ENCODE assay signal across 33 mouse cellular contexts in the genomic region with DNA sequence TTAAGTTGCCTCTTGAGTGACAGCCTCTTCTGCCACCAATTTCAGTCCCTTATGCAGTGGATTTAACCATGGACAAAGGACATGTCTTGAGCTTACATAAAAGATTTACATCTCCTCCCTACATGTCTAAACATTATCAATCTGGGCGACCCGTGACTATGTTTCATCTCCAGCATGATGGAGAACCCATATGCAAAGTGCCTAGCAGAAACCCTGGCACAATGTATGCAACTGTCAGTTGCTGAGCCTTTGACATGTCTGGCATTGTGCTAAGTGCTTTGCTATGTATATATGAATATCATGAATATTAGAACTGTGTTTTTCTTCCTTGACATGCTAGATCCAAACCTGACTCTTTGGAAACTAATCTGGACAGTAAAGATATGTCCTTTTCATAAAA.
"Had no signal": no experiment of that assay in that cellular context is flagged by ENCODE, and none has a peak within 500 bp of the region (broad histone marks: within the 10 kb centered on the region; RNA-seq: fewer than 3 reads in every experiment).

No protein-coding gene starts in this region.

- H3K27ac ChIP-seq: heart, embryonic 13.5 days; heart, embryonic 15.5 days; hindbrain, embryonic 10.5 days; hindbrain, embryonic 12.5 days; hindbrain, embryonic 13.5 days; hindbrain, embryonic 14.5 days; hindbrain, embryonic 15.5 days; hindbrain, postnatal 0 days; intestine, embryonic 15.5 days; kidney, embryonic 15.5 days; kidney, postnatal 0 days; layer of hippocampus, adult 2 months; left cerebral cortex, adult 2 months had no signal

- H3K9me3 ChIP-seq: heart, embryonic 13.5 days; heart, embryonic 15.5 days; hindbrain, embryonic 10.5 days; hindbrain, embryonic 12.5 days; hindbrain, embryonic 13.5 days; hindbrain, embryonic 15.5 days; intestine, embryonic 15.5 days; kidney, embryonic 15.5 days had no signal

- H3K36me3 ChIP-seq: hindbrain, embryonic 12.5 days; hindbrain, embryonic 13.5 days; hindbrain, embryonic 15.5 days had no signal

- DNase-seq: heart, postnatal 10 days; heart, postnatal 14 days; heart, postnatal 36 days; heart, postnatal 4 days; kidney, adult 11 months; kidney, adult 18-20 months; kidney, adult 2 months; kidney, adult 8-10 months; kidney, adult 9 months; kidney, postnatal 10 days; kidney, postnatal 14 days; kidney, postnatal 25 days; kidney, postnatal 36 days; kidney, postnatal 4 days; layer of hippocampus, adult 9-11 months; layer of hippocampus, postnatal 36 days had no signal

- H3K4me2 ChIP-seq: heart, embryonic 13.5 days; heart, embryonic 15.5 days; hindbrain, embryonic 12.5 days; hindbrain, embryonic 13.5 days; hindbrain, embryonic 14.5 days; hindbrain, embryonic 15.5 days; intestine, embryonic 15.5 days; kidney, embryonic 15.5 days had no signal

- H3K27me3 ChIP-seq: heart, embryonic 13.5 days; heart, embryonic 15.5 days; hindbrain, embryonic 12.5 days; hindbrain, embryonic 13.5 days; hindbrain, embryonic 15.5 days; intestine, embryonic 15.5 days; kidney, embryonic 15.5 days had no signal

- H3K9ac ChIP-seq: heart, embryonic 13.5 days; heart, embryonic 15.5 days; hindbrain, embryonic 12.5 days; hindbrain, embryonic 13.5 days; hindbrain, embryonic 14.5 days; hindbrain, embryonic 15.5 days; intestine, embryonic 15.5 days; kidney, embryonic 15.5 days had no signal

- ATAC-seq: hindbrain, embryonic 16.5 days; hindbrain, postnatal 0 days; inflammation-experienced regulatory T-cells, adult 6 months; intestine, embryonic 15.5 days; intestine, embryonic 16.5 days; intestine, postnatal 0 days had no signal

- H3K4me3 ChIP-seq: heart, embryonic 13.5 days; heart, embryonic 15.5 days; hindbrain, embryonic 10.5 days; hindbrain, embryonic 12.5 days; hindbrain, embryonic 13.5 days; hindbrain, embryonic 15.5 days; intestine, embryonic 15.5 days; kidney, embryonic 15.5 days; layer of hippocampus, adult 2 months; left cerebral cortex, adult 2 months had no signal
